Mouse (Mus musculus) CH12.LX (cell line): ENCODE data around the gene Kdm6a. TPM values are rescaled to one million over a fixed set of nuclear protein-coding genes. Genes with fewer than 3 reads are reported as not detected.

Source experiments
- DNase-seq: peaks from one replicate; pipeline ENCODE4 v3.0.0-alpha.2; 2013; ENCODE audit errors: extremely low read depth
- H3K27ac ChIP-seq: 2 replicates; pipeline ENCODE4 v1.5.1; 2012; ENCODE audit warnings: low read depth, mild to moderate bottlenecking, control low read depth, moderate library complexity; ENCODE audit not compliant: insufficient read depth
- H3K27me3 ChIP-seq: replicated peaks from 2 replicates; pipeline ENCODE3; 2012; ENCODE audit warnings: inconsistent platforms
- H3K36me3 ChIP-seq, 2 experiments: replicated peaks in 1 of 2; 2 replicates each; pipeline versions ENCODE3 to v1.6.1; 2012; ENCODE audit warnings: inconsistent platforms in 1 of 2, low read length in 1 of 2, mild to moderate bottlenecking in 1 of 2, mixed read lengths in 1 of 2, moderate library complexity in 1 of 2; ENCODE audit not compliant: control insufficient read depth in 1 of 2, insufficient read depth in 1 of 2
- H3K4me1 ChIP-seq, 2 experiments: 2 replicates each; pipeline ENCODE4 v1.6.1; 2012; ENCODE audit warnings: inconsistent platforms in 1 of 2, moderate library complexity in 1 of 2; ENCODE audit not compliant: insufficient read depth in 2 of 2, control insufficient read depth in 1 of 2
- H3K4me2 ChIP-seq: 2 replicates; pipeline ENCODE4 v1.6.1; 2012; ENCODE audit warnings: low read depth, mild to moderate bottlenecking, control low read depth; ENCODE audit not compliant: poor library complexity, insufficient read depth, severe bottlenecking
- H3K4me3 ChIP-seq, 3 experiments: fragments of 150-350 bp in 1 of 3; sonication (generic) in 1 of 3; replicated peaks in 1 of 3; 2 replicates each; pipeline versions ENCODE3 to v1.5.1; 2011 to 2012; ENCODE audit warnings: low read depth in 2 of 3, low read length in 2 of 3, mild to moderate bottlenecking in 2 of 3, moderate library complexity in 2 of 3, control low read depth in 1 of 3, improper control_type of control experiment in 1 of 3, inconsistent platforms in 1 of 3, mixed read lengths in 1 of 3; ENCODE audit not compliant: poor library complexity in 1 of 3
- H3K79me2 ChIP-seq: replicated peaks from 2 replicates; pipeline ENCODE4 v1.6.1; 2012; ENCODE audit warnings: mild to moderate bottlenecking, moderate library complexity; ENCODE audit not compliant: control insufficient read depth, poor library complexity, insufficient read depth, severe bottlenecking; ENCODE audit errors: extremely low read depth
- H3K9ac ChIP-seq: 2 replicates; pipeline ENCODE4 v1.6.1; 2012; ENCODE audit warnings: low read depth, mild to moderate bottlenecking, control low read depth, moderate library complexity; ENCODE audit not compliant: insufficient read depth
- H3K9me3 ChIP-seq: replicated peaks from 2 replicates; pipeline ENCODE3; 2012; ENCODE audit warnings: low read length, inconsistent platforms, mixed read lengths
- CHD1 ChIP-seq: IDR thresholded peaks from 2 replicates; pipeline ENCODE4 v1.6.1; 2012; ENCODE audit warnings: low read depth, low read length, improper control_type of control experiment, inconsistent platforms
- E2F4 ChIP-seq: IDR thresholded peaks from 2 replicates; pipeline ENCODE4 v1.6.1; 2011; ENCODE audit warnings: low read depth, low read length, improper control_type of control experiment; ENCODE audit not compliant: insufficient replicate concordance
- GABPA ChIP-seq: IDR thresholded peaks from 2 replicates; pipeline ENCODE4 v1.6.1; 2012; ENCODE audit warnings: low read depth, low read length, improper control_type of control experiment, inconsistent platforms; ENCODE audit not compliant: insufficient replicate concordance
- JUN ChIP-seq: IDR thresholded peaks from 2 replicates; pipeline ENCODE4 v1.6.1; 2011; ENCODE audit warnings: low read depth, mild to moderate bottlenecking, low read length, improper control_type of control experiment, moderate library complexity; ENCODE audit not compliant: insufficient read depth
- MAFK ChIP-seq: IDR thresholded peaks from 2 replicates; pipeline ENCODE4 v1.6.1; 2011; ENCODE audit warnings: low read length, improper control_type of control experiment; ENCODE audit not compliant: insufficient replicate concordance
- MAZ ChIP-seq: IDR thresholded peaks from 2 replicates; pipeline ENCODE4 v1.6.1; 2012; ENCODE audit warnings: low read depth, mild to moderate bottlenecking, inconsistent platforms, low read length, improper control_type of control experiment, moderate library complexity
- NELFE ChIP-seq: IDR thresholded peaks from 2 replicates; pipeline ENCODE4 v1.6.1; 2011; ENCODE audit warnings: low read depth, low read length, improper control_type of control experiment
- RAD21 ChIP-seq: IDR thresholded peaks from 2 replicates; pipeline ENCODE4 v1.6.1; 2011; ENCODE audit warnings: low read depth, mild to moderate bottlenecking, low read length, improper control_type of control experiment, moderate library complexity
- SMC3 ChIP-seq: IDR thresholded peaks from 2 replicates; pipeline ENCODE4 v1.6.1; 2011; ENCODE audit warnings: low read depth, low read length, improper control_type of control experiment
- TCF12 ChIP-seq: IDR thresholded peaks from 2 replicates; pipeline ENCODE4 v1.6.1; 2014; ENCODE audit warnings: low read depth, mild to moderate bottlenecking, inconsistent platforms, low read length, improper control_type of control experiment
- ZC3H11A ChIP-seq: IDR thresholded peaks from 2 replicates; pipeline ENCODE4 v1.6.1; 2012; ENCODE audit warnings: low read depth, mild to moderate bottlenecking, inconsistent platforms, low read length, improper control_type of control experiment
- ZKSCAN1 ChIP-seq: IDR thresholded peaks from 2 replicates; pipeline ENCODE4 v1.6.1; 2012; ENCODE audit warnings: low read depth, inconsistent platforms, low read length, improper control_type of control experiment, borderline replicate concordance
- ZMIZ1 ChIP-seq: IDR thresholded peaks from 2 replicates; pipeline ENCODE4 v1.6.1; 2012; ENCODE audit warnings: low read depth, mild to moderate bottlenecking, inconsistent platforms, low read length, improper control_type of control experiment
- dilution Hi-C: fragments of 300-500 bp; cut with MboI; formaldehyde crosslinking; loops from 2 replicates; pipeline ENCODE4 v1.14.3; 2020; ENCODE audit warnings: low sequenced_read_pairs; ENCODE audit not compliant: extremely low pct_unique_long_range_greater_than_20kb, extremely low pct_ligation_motif_present
- in situ Hi-C: fragments of 300-500 bp; cut with MboI; formaldehyde crosslinking; loops from 3 replicates; pipeline ENCODE4 v1.14.3; 2019; ENCODE audit warnings: low sequenced_read_pairs, low pct_ligation_motif_present, low pct_unique_long_range_greater_than_20kb, mixed read lengths
- polyA plus RNA-seq: library from polyadenylated mRNA; unstranded; fragments of >175 nt; gene quantifications from 2 replicates; pipeline ENCODE4 v1.2.1, GENCODE M21; 2012; ENCODE audit warnings: low read depth; ENCODE audit not compliant: insufficient read length
- total RNA-seq, 2 experiments: library from RNA; depleted of rRNA; stranded (reverse); fragments of 300-350 nt in 1 of 2; fragments of >200 nt in 1 of 2; gene quantifications; 2 replicates each; pipeline ENCODE4 v1.2.3; 2012 to 2014

The Kdm6a gene
- total and polyA plus RNA-seq, 3 experiments: 17.6 to 24.5 (median 21.0) TPM

DNA sequence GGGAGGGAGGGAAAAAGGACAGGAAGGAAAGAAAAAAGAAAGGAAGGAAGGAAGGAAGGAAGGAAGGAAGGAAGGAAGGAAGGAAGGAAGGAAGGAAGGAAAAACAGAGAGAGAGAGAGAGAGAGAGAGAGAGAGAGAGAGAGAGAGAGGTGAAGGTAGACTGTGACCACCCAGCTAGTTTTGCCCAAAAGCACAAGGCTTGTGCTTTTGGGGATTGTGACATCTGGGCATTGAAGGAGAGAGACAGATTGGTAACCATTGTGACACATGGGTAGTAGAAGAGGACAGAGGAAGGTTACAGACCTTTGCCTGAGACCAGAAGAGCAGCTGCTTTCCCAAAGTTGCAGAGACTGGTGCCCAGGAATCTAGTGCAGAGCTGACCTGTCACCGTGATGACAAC is 16.8 kb upstream of the Kdm6a start, which contains the start of gene Dusp21:
Gene Dusp21, plus strand, starts transcription at position 301 of the 400 bp plus-strand sequence.
- Histone ChIP-seq H3K4me1 (no peaks in the 10 kb centered on the region), H3K4me2 (no peak within 1 kb of the TSS), H3K27me3 (no peaks in the 10 kb centered on the region), H3K36me3 (no peaks in the 10 kb centered on the region), H3K27ac (no peak within 1 kb of the TSS), H3K9ac (no peak within 1 kb of the TSS)
- in situ Hi-C loops: no loop called here
- TF ChIP-seq E2F4 (no peak), ZC3H11A (no peak)
- TF ChIP-seq, all 38 proteins: peak for 0
- DNase-seq: no peak
- dilution Hi-C loops: no loop called here
- Histone ChIP-seq H3K9me3 (no peaks in the 10 kb centered on the region), H3K79me2 (no peaks in the 10 kb centered on the region), H3K4me3 (no peak within 1 kb of the TSS)

DNA sequence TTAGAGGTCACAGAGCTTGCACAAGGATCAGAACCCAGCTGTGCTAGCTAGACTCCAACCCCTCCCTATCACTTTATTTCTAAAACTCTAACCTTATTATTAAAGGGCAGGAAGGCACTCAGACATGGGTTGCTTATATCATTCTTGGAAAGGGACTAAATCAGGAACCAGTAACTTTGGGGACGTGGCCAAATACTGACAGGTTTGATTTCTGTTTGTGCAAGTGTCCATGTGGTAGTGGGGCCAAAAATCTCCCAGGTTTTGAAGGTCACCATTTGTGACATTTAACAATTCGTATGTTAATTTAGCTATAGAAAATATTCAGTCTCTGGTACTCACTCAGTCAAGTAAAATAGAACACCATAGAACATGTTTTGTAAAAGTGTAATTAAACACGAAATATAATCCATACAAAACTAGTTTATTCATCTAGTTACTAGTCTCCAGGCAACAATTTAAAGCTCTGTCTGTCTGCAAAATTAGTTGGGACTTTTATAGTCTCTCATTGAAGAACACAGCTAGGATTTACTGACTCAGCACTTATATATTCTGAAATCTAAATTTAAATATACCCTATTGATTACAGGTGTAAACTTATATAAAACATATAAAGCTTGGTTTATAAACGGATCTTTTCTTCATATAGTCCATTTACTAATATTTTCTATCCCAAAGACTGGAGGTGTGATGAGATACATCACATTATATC is 1.5 kb upstream of the Kdm6a start:
- Histone ChIP-seq H3K27ac (no peak overlapping the region), H3K79me2 (peaks cover 17% of the 10 kb centered on the region), H3K27me3 (no peaks in the 10 kb centered on the region), H3K9ac (no peak overlapping the region; the same call in 1 of the 2 replicates), H3K4me3 (no peak overlapping the region), H3K9me3 (no peaks in the 10 kb centered on the region), H3K4me1 (no peaks in the 10 kb centered on the region), H3K36me3 (no peaks in the 10 kb centered on the region), H3K4me2 (no peak overlapping the region)
- TF ChIP-seq ZKSCAN1: no peak
- TF ChIP-seq TCF12: no peak
- TF ChIP-seq NELFE: no peak
- TF ChIP-seq GABPA: no peak
- TF ChIP-seq MAFK: peak; percentile 80
- no peak for TF ChIP-seq JUN
- TF ChIP-seq MAZ: no peak
- TF ChIP-seq CHD1: no peak
- dilution Hi-C loops (no loop called here), in situ Hi-C loops (no loop called here)
- DNase-seq: no peak

GRCm38 (mm10) chrX:18161796-18162191 is 581 bp upstream of the Kdm6a start:
- Histone ChIP-seq H3K4me3 (peak overlapping the region; percentile 51 to 75 (median 70)), H3K36me3 (no peaks in the 10 kb centered on the region), H3K9me3 (no peaks in the 10 kb centered on the region), H3K79me2 (peaks cover 17% of the 10 kb centered on the region), H3K4me1 (no peaks in the 10 kb centered on the region)
- DNase-seq: no peak
- dilution Hi-C loops (no loop called here), in situ Hi-C loops (no loop called here)
- TF ChIP-seq RAD21: no peak
- no peak for TF ChIP-seq ZC3H11A
- TF ChIP-seq ZMIZ1: no peak
- TF ChIP-seq SMC3: no peak
- TF ChIP-seq, all 38 proteins: peak for 0
- Histone ChIP-seq H3K9ac (peak overlapping the region; percentile 59), H3K4me2 (no peak overlapping the region; the same call in 1 of the 2 replicates), H3K27me3 (no peaks in the 10 kb centered on the region), H3K27ac (0 out of 2 replicates have a peak overlapping the region, but pooled peaks have one; percentile 18)
